Mouse (Mus musculus) ES-Bruce4 (cell line): ENCODE data around the gene Exosc9. TPM values are rescaled to one million over a fixed set of nuclear protein-coding genes. Genes with fewer than 3 reads are reported as not detected.
A peak's percentile ranks its signal among the peaks of the same experiment; 100 is the strongest.

ENCODE experiments used
- H3K27ac ChIP-seq: 2 replicates; pipeline ENCODE4 v1.5.1; 2012; ENCODE audit warnings: low read length, inconsistent platforms; ENCODE audit not compliant: insufficient read depth
- H3K27me3 ChIP-seq: 2 replicates; pipeline ENCODE4 v1.6.1; 2012; ENCODE audit warnings: mild to moderate bottlenecking, low read length, inconsistent platforms; ENCODE audit not compliant: control insufficient read depth, poor library complexity, insufficient read depth, severe bottlenecking
- H3K36me3 ChIP-seq: 2 replicates; pipeline ENCODE4 v1.6.1; 2012; ENCODE audit warnings: inconsistent platforms, mild to moderate bottlenecking, low read length, moderate library complexity; ENCODE audit not compliant: control insufficient read depth, poor library complexity, insufficient read depth, severe bottlenecking
- H3K4me1 ChIP-seq: one replicate; pipeline ENCODE4 v1.8.1; 2011; ENCODE audit warnings: low read length; ENCODE audit not compliant: control insufficient read depth, insufficient read depth
- H3K4me3 ChIP-seq: 2 replicates; pipeline ENCODE4 v1.5.1; 2011; ENCODE audit warnings: low read depth, mild to moderate bottlenecking, low read length
- H3K9ac ChIP-seq: 2 replicates; pipeline ENCODE4 v1.6.1; 2012; ENCODE audit warnings: low read depth, mild to moderate bottlenecking, inconsistent platforms; ENCODE audit not compliant: poor library complexity, severe bottlenecking
- H3K9me3 ChIP-seq: replicated peaks from 2 replicates; pipeline ENCODE4 v1.6.1; 2012; ENCODE audit warnings: mild to moderate bottlenecking, low read length, inconsistent platforms; ENCODE audit not compliant: control insufficient read depth, poor library complexity, insufficient read depth, severe bottlenecking
- CTCF ChIP-seq: IDR thresholded peaks from one replicate; pipeline ENCODE4 v1.8.1; 2011; ENCODE audit warnings: low read depth, low read length
- EP300 ChIP-seq: IDR thresholded peaks from 2 replicates; pipeline ENCODE4 v1.6.1; 2011; ENCODE audit warnings: low read depth, low read length; ENCODE audit not compliant: insufficient read depth
- POLR2A ChIP-seq: IDR thresholded peaks from one replicate; pipeline ENCODE4 v1.8.1; 2011; ENCODE audit warnings: low read length; ENCODE audit not compliant: insufficient read depth
- polyA plus RNA-seq: library from polyadenylated mRNA; stranded (reverse); fragments of >200 nt; gene quantifications from 2 replicates; pipeline ENCODE4 v1.2.4, GENCODE M21; 2011; ENCODE audit warnings: low read depth; ENCODE audit not compliant: missing spikeins, insufficient read depth, insufficient read length

Exosc9 gene
- polyA plus RNA-seq, 1 experiment = 72.2 TPM

GRCm38 (mm10) chr3:36531979-36532542 lies 20.3 kb upstream of the Exosc9 start:
- Histone ChIP-seq H3K9me3 (no peaks in the 10 kb centered on the region), H3K4me1 (peaks cover 2% of the 10 kb centered on the region), H3K27ac (no peak overlapping the region), H3K4me3 (peak overlapping the region; percentile 13), H3K27me3 (no peaks in the 10 kb centered on the region), H3K36me3 (no peaks in the 10 kb centered on the region), H3K9ac (no peak overlapping the region)
- TF ChIP-seq CTCF = no peak
- no peak for TF ChIP-seq POLR2A
- no peak for TF ChIP-seq EP300

GRCm38 (mm10) chr3:36532738-36533137 lies 19.7 kb upstream of the Exosc9 start:
- peaks cover 2% of the 10 kb centered on the region for H3K4me1 ChIP-seq
- no peaks in the 10 kb centered on the region for H3K27me3 ChIP-seq
- H3K4me3 ChIP-seq = no peak overlapping the region
- no peak for TF ChIP-seq CTCF
- no peak for TF ChIP-seq EP300
- TF ChIP-seq POLR2A = no peak
- H3K9me3 ChIP-seq = no peaks in the 10 kb centered on the region
- no peaks in the 10 kb centered on the region for H3K36me3 ChIP-seq
- H3K9ac ChIP-seq = no peak overlapping the region
- H3K27ac ChIP-seq = no peak overlapping the region

GRCm38 (mm10) chr3:36533201-36533672 lies 19.2 kb upstream of the Exosc9 start:
- H3K9ac ChIP-seq = no peak overlapping the region
- H3K27me3 ChIP-seq = no peaks in the 10 kb centered on the region
- H3K4me1 ChIP-seq = peaks cover 2% of the 10 kb centered on the region
- TF ChIP-seq CTCF = no peak
- no peak for TF ChIP-seq POLR2A
- no peak for TF ChIP-seq EP300
- H3K27ac ChIP-seq = no peak overlapping the region
- no peak overlapping the region for H3K4me3 ChIP-seq
- H3K36me3 ChIP-seq = no peaks in the 10 kb centered on the region
- H3K9me3 ChIP-seq = no peaks in the 10 kb centered on the region

- Histone ChIP-seq H3K36me3 (no peaks in the 10 kb centered on the region), H3K9me3 (no peaks in the 10 kb centered on the region), H3K27ac (no peak overlapping the region), H3K27me3 (no peaks in the 10 kb centered on the region), H3K9ac (no peak overlapping the region), H3K4me1 (peaks cover 2% of the 10 kb centered on the region), H3K4me3 (no peak overlapping the region)
- TF ChIP-seq POLR2A (no peak), EP300 (no peak), CTCF (no peak)
Measured at GRCm38 (mm10) chr3:36536041-36536440, 16.4 kb upstream of the Exosc9 start.

- Histone ChIP-seq H3K4me3 (no peak overlapping the region), H3K9me3 (no peaks in the 10 kb centered on the region), H3K36me3 (no peaks in the 10 kb centered on the region), H3K27ac (no peak overlapping the region), H3K27me3 (no peaks in the 10 kb centered on the region), H3K4me1 (peaks cover 2% of the 10 kb centered on the region), H3K9ac (no peak overlapping the region)
- TF ChIP-seq POLR2A = no peak
- TF ChIP-seq CTCF = no peak
- TF ChIP-seq EP300 = no peak
Measured at GRCm38 (mm10) chr3:36537701-36538470, 14.5 kb upstream of the Exosc9 start.

- H3K4me1 ChIP-seq = no peaks in the 10 kb centered on the region
- H3K4me3 ChIP-seq = no peak overlapping the region
- H3K27me3 ChIP-seq = no peaks in the 10 kb centered on the region
- H3K9me3 ChIP-seq = no peaks in the 10 kb centered on the region
- no peak overlapping the region for H3K27ac ChIP-seq
- H3K36me3 ChIP-seq = no peaks in the 10 kb centered on the region
- H3K9ac ChIP-seq = no peak overlapping the region
- TF ChIP-seq CTCF (no peak), POLR2A (no peak), EP300 (no peak)
Measured at GRCm38 (mm10) chr3:36540756-36541155, 11.7 kb upstream of the Exosc9 start.
